Comparison of ENCODE assay signal across 13 mouse cellular contexts in genomic region chr8:84633841-84634584, GRCm38 (mm10). TPM values are rescaled to one million over a fixed set of nuclear protein-coding genes. Genes with fewer than 3 reads are reported as not detected.
A peak's percentile ranks its signal among the peaks of the same experiment; 100 is the strongest.
DNase-seq lines count a peak whose midpoint lies in the region; ATAC-seq and TF ChIP-seq lines count a peak whose summit lies in the region.
"Had no signal": no experiment of that assay in that cellular context is flagged by ENCODE, and none has a peak within 500 bp of the region (broad histone marks: within the 10 kb centered on the region; RNA-seq: fewer than 3 reads in every experiment).

No protein-coding gene starts in this region.

- H3K4me1 ChIP-seq in forebrain, embryonic 10.5 days, result peaks cover 49% of the 10 kb centered on the region
- H3K4me1 ChIP-seq in forebrain, embryonic 16.5 days (replicated peaks; ENCODE audit: control insufficient read depth, insufficient read depth, low read length), result peaks cover 18% of the 10 kb centered on the region
- H3K4me1 ChIP-seq in ES-Bruce4 (ENCODE audit: control insufficient read depth, insufficient read depth, low read length), result peaks cover 16% of the 10 kb centered on the region
- peaks cover 19% of the 10 kb centered on the region for H3K4me1 ChIP-seq in embryonic facial prominence, embryonic 14.5 days (ENCODE audit: control insufficient read depth, insufficient read depth, low read length)
- H3K4me1 ChIP-seq in midbrain, embryonic 11.5 days (ENCODE audit: control insufficient read depth, insufficient read depth, low read length), result peaks cover 22% of the 10 kb centered on the region

- no peaks in the 10 kb centered on the region for H3K9me3 ChIP-seq in forebrain, embryonic 10.5 days
- H3K9me3 ChIP-seq in forebrain, embryonic 16.5 days (ENCODE audit: control insufficient read depth, low read length), result no peaks in the 10 kb centered on the region
- peaks cover 12% of the 10 kb centered on the region for H3K9me3 ChIP-seq in ES-Bruce4 (replicated peaks; ENCODE audit: control insufficient read depth, insufficient read depth, low read length, poor library complexity, severe bottlenecking)
- H3K9me3 ChIP-seq in embryonic facial prominence, embryonic 14.5 days (ENCODE audit: control insufficient read depth, low read length), result no peaks in the 10 kb centered on the region
- no peaks in the 10 kb centered on the region for H3K9me3 ChIP-seq in midbrain, embryonic 11.5 days (ENCODE audit: control insufficient read depth, low read length)

- H3K4me3 ChIP-seq in forebrain, embryonic 10.5 days, result no peak overlapping the region
- no peak overlapping the region for H3K4me3 ChIP-seq in forebrain, embryonic 16.5 days (replicated peaks; ENCODE audit: low read length)
- no peak overlapping the region for H3K4me3 ChIP-seq in ES-Bruce4 (ENCODE audit: low read depth, low read length)
- no peak overlapping the region for H3K4me3 ChIP-seq in embryonic facial prominence, embryonic 14.5 days (ENCODE audit: low read depth, low read length)
- H3K4me3 ChIP-seq in midbrain, embryonic 11.5 days (ENCODE audit: low read depth, low read length), result no peak overlapping the region
- no peak overlapping the region for H3K4me3 ChIP-seq in left cerebral cortex, adult 2 months
- H3K4me3 ChIP-seq: kidney, embryonic 15.5 days; myocyte had no signal

- H3K9ac ChIP-seq in forebrain, embryonic 16.5 days (replicated peaks; ENCODE audit: low read depth, low read length), result no peak overlapping the region
- H3K9ac ChIP-seq in ES-Bruce4 (ENCODE audit: low read depth, poor library complexity, severe bottlenecking), result peak overlapping the region; percentile 2; the same call in 1 of the 2 replicates
- H3K9ac ChIP-seq in embryonic facial prominence, embryonic 14.5 days (ENCODE audit: low read depth, low read length), result 0 out of 2 replicates have a peak overlapping the region, but pooled peaks have one; percentile 14
- no peak overlapping the region for H3K9ac ChIP-seq in midbrain, embryonic 11.5 days (ENCODE audit: low read length)
- H3K9ac ChIP-seq: kidney, embryonic 15.5 days had no signal

- no peaks in the 10 kb centered on the region; the same call in 1 of the 2 replicates for H3K36me3 ChIP-seq in forebrain, embryonic 10.5 days (replicated peaks)
- H3K36me3 ChIP-seq in forebrain, embryonic 16.5 days (ENCODE audit: control insufficient read depth, insufficient read depth), result 0 out of 2 replicates have a peak, but pooled peaks cover 3% of the 10 kb centered on the region
- no peaks in the 10 kb centered on the region for H3K36me3 ChIP-seq in ES-Bruce4 (ENCODE audit: control insufficient read depth, insufficient read depth, low read length, poor library complexity, severe bottlenecking)
- no peaks in the 10 kb centered on the region for H3K36me3 ChIP-seq in embryonic facial prominence, embryonic 14.5 days (ENCODE audit: control insufficient read depth, insufficient read depth, low read length)
- no peaks in the 10 kb centered on the region for H3K36me3 ChIP-seq in midbrain, embryonic 11.5 days (ENCODE audit: control insufficient read depth, insufficient read depth, low read length)
- H3K36me3 ChIP-seq: kidney, embryonic 15.5 days had no signal

- peak overlapping the region; percentile 71 for H3K27ac ChIP-seq in forebrain, embryonic 10.5 days
- H3K27ac ChIP-seq in forebrain, embryonic 16.5 days (ENCODE audit: low read length), result no peak overlapping the region
- H3K27ac ChIP-seq in ES-Bruce4 (ENCODE audit: insufficient read depth, low read length), result peak overlapping the region; percentile 78
- H3K27ac ChIP-seq in embryonic facial prominence, embryonic 14.5 days (replicated peaks; ENCODE audit: low read depth, low read length), result no peak overlapping the region
- peak overlapping the region; percentile 88 for H3K27ac ChIP-seq in midbrain, embryonic 11.5 days (ENCODE audit: low read depth, low read length)
- no peak overlapping the region; the same call in 1 of the 2 replicates for H3K27ac ChIP-seq in left cerebral cortex, adult 2 months
- H3K27ac ChIP-seq: kidney, embryonic 15.5 days had no signal

- no peak for TF ChIP-seq CTCF in ES-Bruce4 (IDR thresholded peaks at IDR 0.05; ENCODE audit: low read depth, low read length)
- no peak for TF ChIP-seq CTCF in left cerebral cortex, adult 2 months (IDR thresholded peaks at IDR 0.05)

- ATAC-seq in forebrain, embryonic 16.5 days, result no peak
- no peak for ATAC-seq in embryonic facial prominence, embryonic 14.5 days (ENCODE audit: low read depth)
- no peak for ATAC-seq in midbrain, embryonic 11.5 days (ENCODE audit: low FRiP score)

- no peak for DNase-seq in forebrain, embryonic 10.5 days (ENCODE audit: extremely low spot score, low spot score)
- DNase-seq in embryonic facial prominence, embryonic 14.5 days (ENCODE audit: low spot score), result no peak
- DNase-seq in midbrain, embryonic 11.5 days (ENCODE audit: low spot score, missing footprints), result no peak
- DNase-seq in left cerebral cortex, adult 2 months (ENCODE audit: extremely low spot score in 1 of 2, low spot score in 2 of 2), result no peak
- no peak for DNase-seq in right cerebral cortex, postnatal 4 days
- no peak for DNase-seq in layer of hippocampus, adult 11-12 months (ENCODE audit: low spot score)
- DNase-seq: lung, postnatal 36 days; thymus, postnatal 36 days had no signal

- intact Hi-C loops in left cerebral cortex, adult 2 months (cut with DNase I), result no loop called here

- no peak for TF ChIP-seq EP300 in ES-Bruce4 (IDR thresholded peaks at IDR 0.05; ENCODE audit: insufficient read depth, low read depth, low read length)

- H3K4me2 ChIP-seq in forebrain, embryonic 16.5 days (ENCODE audit: low read length), result no peak overlapping the region
- H3K4me2 ChIP-seq in embryonic facial prominence, embryonic 14.5 days (ENCODE audit: low read depth, low read length), result no peak overlapping the region
- H3K4me2 ChIP-seq in midbrain, embryonic 11.5 days, result no peak overlapping the region
- H3K4me2 ChIP-seq: kidney, embryonic 15.5 days; liver, embryonic 11.5 days had no signal

- peaks cover 20% of the 10 kb centered on the region for H3K27me3 ChIP-seq in forebrain, embryonic 10.5 days (ENCODE audit: poor library complexity, severe bottlenecking)
- no peaks in the 10 kb centered on the region for H3K27me3 ChIP-seq in forebrain, embryonic 16.5 days (replicated peaks; ENCODE audit: control insufficient read depth, insufficient read depth, low read length)
- no peaks in the 10 kb centered on the region for H3K27me3 ChIP-seq in ES-Bruce4 (ENCODE audit: control insufficient read depth, insufficient read depth, low read length, poor library complexity, severe bottlenecking)
- H3K27me3 ChIP-seq in embryonic facial prominence, embryonic 14.5 days (replicated peaks; ENCODE audit: control insufficient read depth, insufficient read depth, low read length), result no peaks in the 10 kb centered on the region
- H3K27me3 ChIP-seq in midbrain, embryonic 11.5 days (ENCODE audit: control insufficient read depth, insufficient read depth, low read length), result no peaks in the 10 kb centered on the region
- H3K27me3 ChIP-seq: kidney, embryonic 15.5 days had no signal

- 54% methylated on average over 10 of the region's 10 CpGs for WGBS in forebrain, embryonic 10.5 days
- WGBS in forebrain, embryonic 16.5 days, result 50% methylated on average over 10 of the region's 10 CpGs
- 49% methylated on average over 10 of the region's 10 CpGs for WGBS in embryonic facial prominence, embryonic 14.5 days
- WGBS in midbrain, embryonic 11.5 days, result 47% methylated on average over 10 of the region's 10 CpGs

- TF ChIP-seq POLR2A in ES-Bruce4 (IDR thresholded peaks at IDR 0.05; ENCODE audit: insufficient read depth, low read length), result no peak

RNA-seq across cellular contexts. Expression of gene Ier2, which starts 28.6 kb away (rescaled TPM):
- polyA plus RNA-seq in forebrain, embryonic 10.5 days (2016; fragmentation: Nextera tagmentation; extraction: Ambion mirVana), result 91.4 and 96.9 TPM in 2 replicates
- polyA plus RNA-seq in forebrain, embryonic 16.5 days (2015; fragmentation: Nextera tagmentation; extraction: Ambion mirVana), result 22.5 and 25.5 TPM in 2 replicates
- 42.8 and 44.8 TPM in 2 replicates for polyA plus RNA-seq in ES-Bruce4 (2011; ENCODE audit: insufficient read depth, insufficient read length, low read depth, missing spikeins)
- 45.9 and 50.3 TPM in 2 replicates for polyA plus RNA-seq in embryonic facial prominence, embryonic 14.5 days (2014; fragmentation: Nextera tagmentation; extraction: Ambion mirVana)
- 49.9 and 52.9 TPM in 2 replicates for polyA plus RNA-seq in midbrain, embryonic 11.5 days (2014; fragmentation: Nextera tagmentation; extraction: Ambion mirVana)
- 10 to 100 TPM; 17.5 to 17.9 TPM for total RNA-seq in left cerebral cortex, adult 2 months (2021)

RNA-seq across cellular contexts. Expression of gene Trmt1, which starts 52.1 kb away (rescaled TPM):
- 68.8 and 69.3 TPM in 2 replicates for polyA plus RNA-seq in forebrain, embryonic 10.5 days (2016; fragmentation: Nextera tagmentation; extraction: Ambion mirVana)
- polyA plus RNA-seq in forebrain, embryonic 16.5 days (2015; fragmentation: Nextera tagmentation; extraction: Ambion mirVana), result 63.4 and 73.3 TPM in 2 replicates
- polyA plus RNA-seq in ES-Bruce4 (2011; ENCODE audit: insufficient read depth, insufficient read length, low read depth, missing spikeins), result 77.6 and 79.8 TPM in 2 replicates
- 55.8 and 73.2 TPM in 2 replicates for polyA plus RNA-seq in embryonic facial prominence, embryonic 14.5 days (2014; fragmentation: Nextera tagmentation; extraction: Ambion mirVana)
- polyA plus RNA-seq in midbrain, embryonic 11.5 days (2014; fragmentation: Nextera tagmentation; extraction: Ambion mirVana), result 39.9 and 45.6 TPM in 2 replicates
- total RNA-seq in left cerebral cortex, adult 2 months (2021), result 100 to 1,000 TPM; 108 to 115 TPM

RNA-seq across cellular contexts. Expression of gene Nacc1, which starts 53.6 kb away (rescaled TPM):
- 31.3 and 31.5 TPM in 2 replicates for polyA plus RNA-seq in forebrain, embryonic 10.5 days (2016; fragmentation: Nextera tagmentation; extraction: Ambion mirVana)
- 15.5 and 15.7 TPM in 2 replicates for polyA plus RNA-seq in forebrain, embryonic 16.5 days (2015; fragmentation: Nextera tagmentation; extraction: Ambion mirVana)
- polyA plus RNA-seq in ES-Bruce4 (2011; ENCODE audit: insufficient read depth, insufficient read length, low read depth, missing spikeins), result 89.7 and 97.9 TPM in 2 replicates
- polyA plus RNA-seq in embryonic facial prominence, embryonic 14.5 days (2014; fragmentation: Nextera tagmentation; extraction: Ambion mirVana), result 19.7 and 20.1 TPM in 2 replicates
- 18.6 and 21.4 TPM in 2 replicates for polyA plus RNA-seq in midbrain, embryonic 11.5 days (2014; fragmentation: Nextera tagmentation; extraction: Ambion mirVana)
- total RNA-seq in left cerebral cortex, adult 2 months (2021), result 10 to 100 TPM; 95.5 to 96.8 TPM

Comparison
In these comparisons a context has a peak if more than half of its experiments do, and no peak if none do; other contexts are left out.
1. H3K27ac ChIP-seq: peak in forebrain, embryonic 10.5 days (single experiment), ES-Bruce4 (single experiment) and midbrain, embryonic 11.5 days (single experiment); none in forebrain, embryonic 16.5 days (single experiment), embryonic facial prominence, embryonic 14.5 days (single experiment) and left cerebral cortex, adult 2 months (single experiment).
2. H3K9ac ChIP-seq: peak in ES-Bruce4 (single experiment) and embryonic facial prominence, embryonic 14.5 days (single experiment); none in forebrain, embryonic 16.5 days (single experiment) and midbrain, embryonic 11.5 days (single experiment).